Mouse (Mus musculus): ENCODE measurements around the gene Zfp740. TPM values are rescaled to one million over a fixed set of nuclear protein-coding genes. Genes with fewer than 3 reads are reported as not detected.
"Not testable (repeated sequence)": the region's sequence is repeated elsewhere in the genome, so short reads cannot be mapped to it uniquely, and the experiment has no call there.

Gene Zfp740
- polyA plus RNA-seq, 1 experiment, result 71.6 TPM

DNA sequence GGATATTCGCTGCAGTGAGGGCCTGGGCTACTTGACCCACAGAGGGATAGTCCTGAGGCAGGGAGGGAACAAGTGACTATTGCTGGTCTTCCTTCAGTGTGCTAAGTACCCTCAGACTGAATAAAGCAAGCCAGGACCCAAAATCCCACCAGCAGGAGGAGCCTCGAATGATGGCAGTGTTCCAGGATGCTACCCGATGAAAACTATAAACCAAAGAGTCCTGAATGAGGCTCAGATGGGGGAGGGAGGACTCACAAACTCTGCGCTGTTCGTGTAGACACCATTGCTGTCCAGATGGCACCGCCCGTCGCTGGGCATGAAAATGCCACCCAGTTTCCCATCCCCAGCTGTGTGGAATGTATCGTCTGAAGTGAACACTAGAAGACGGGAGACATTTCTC, 19.3 kb downstream of the Zfp740 start:
- Histone ChIP-seq H3K27ac (ENCODE audit: insufficient read depth, low read depth, low read length) (no peak overlapping the region), H3K4me3 (ENCODE audit: insufficient read depth, low read length) (no peak overlapping the region), H3K4me1 (ENCODE audit: control insufficient read depth, insufficient read depth, low read length) (peaks cover 3% of the 10 kb centered on the region)
- no peak for TF ChIP-seq CTCF (IDR thresholded peaks at IDR 0.05; ENCODE audit: low read depth, low read length)

DNA sequence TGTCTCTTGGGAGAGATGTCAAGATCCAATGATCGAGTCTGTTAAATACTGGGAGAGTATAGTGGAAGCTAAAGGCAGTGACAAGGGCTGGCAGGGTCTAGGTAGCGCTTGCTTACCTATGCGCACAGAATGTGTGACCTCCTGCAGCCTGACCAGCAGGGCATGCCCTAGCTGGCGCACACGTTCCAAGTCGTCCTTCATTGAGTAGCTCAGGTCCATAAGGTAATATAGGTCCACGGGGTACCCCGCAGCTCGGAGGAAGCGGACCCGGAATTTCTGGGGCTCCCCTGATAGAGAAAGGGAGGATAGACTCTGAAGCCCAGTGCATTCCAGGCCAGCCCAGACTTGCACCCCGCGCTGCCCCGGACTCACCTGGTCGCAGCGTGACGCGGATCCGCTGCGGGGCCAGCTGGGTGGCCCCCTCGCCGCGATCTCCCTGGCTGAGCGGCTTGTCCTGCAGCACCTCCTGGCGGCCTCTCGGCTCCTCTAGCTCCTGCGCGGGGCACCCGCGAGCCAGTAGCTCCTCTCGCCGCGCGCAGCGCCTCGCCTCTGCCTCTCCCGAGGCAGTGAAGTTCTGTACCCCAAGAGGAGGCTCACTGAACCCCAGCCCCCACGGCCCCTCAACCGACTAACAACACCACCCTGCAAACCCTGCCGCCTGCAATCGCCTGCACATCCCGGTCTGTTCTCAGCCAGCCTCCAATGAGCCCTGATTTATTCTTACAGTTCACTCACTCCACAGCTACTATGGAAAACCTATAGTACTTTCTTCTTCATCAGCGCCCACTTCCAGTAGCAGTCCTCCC, 21.3 kb downstream of the Zfp740 start:
- Histone ChIP-seq H3K27ac (ENCODE audit: insufficient read depth, low read depth, low read length) (no peak overlapping the region), H3K4me1 (ENCODE audit: control insufficient read depth, insufficient read depth, low read length) (peaks cover 3% of the 10 kb centered on the region)
- TF ChIP-seq POLR2A (IDR thresholded peaks at IDR 0.05; ENCODE audit: borderline replicate concordance, low read depth, low read length) (no peak), CTCF (IDR thresholded peaks at IDR 0.05; ENCODE audit: low read depth, low read length) (peak; percentile 44; the same call in 1 of the 2 replicates)

DNA sequence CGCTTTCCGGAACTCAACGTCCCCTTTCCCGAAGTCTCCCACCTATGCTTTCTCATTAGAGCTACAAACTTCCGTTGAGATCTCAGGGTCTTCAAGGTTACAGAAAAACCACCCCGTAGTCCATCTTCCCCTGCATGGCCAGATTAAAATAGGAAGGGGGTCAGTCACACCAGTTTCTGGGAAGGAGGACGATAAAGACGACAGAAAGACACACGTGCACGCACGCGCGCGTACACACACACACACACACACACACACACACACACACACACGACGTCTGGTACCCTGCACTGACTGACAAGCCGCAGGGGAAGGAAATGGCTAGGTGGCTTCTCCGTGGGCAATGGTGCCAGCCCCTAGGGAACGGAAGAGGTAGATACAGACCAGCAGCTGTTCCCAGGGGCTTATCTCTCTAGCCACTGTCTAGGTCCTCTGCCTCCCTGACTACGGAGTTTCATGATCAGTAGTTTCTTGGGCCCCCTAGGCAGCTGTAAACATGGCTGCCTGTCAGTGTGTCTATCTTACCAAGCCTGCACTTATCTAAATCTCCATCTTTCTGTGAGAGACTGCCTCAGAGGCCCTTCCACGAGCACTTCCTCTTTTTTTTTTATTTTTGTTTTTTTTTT, 22.1 kb downstream of the Zfp740 start:
- H3K4me3 ChIP-seq (ENCODE audit: insufficient read depth, low read length), result peak overlapping the region; percentile 44
- no peak overlapping the region for H3K27ac ChIP-seq (ENCODE audit: insufficient read depth, low read depth, low read length)
- H3K4me1 ChIP-seq (ENCODE audit: control insufficient read depth, insufficient read depth, low read length), result peaks cover 3% of the 10 kb centered on the region
- no peak for TF ChIP-seq POLR2A (IDR thresholded peaks at IDR 0.05; ENCODE audit: borderline replicate concordance, low read depth, low read length)
- no peak for TF ChIP-seq CTCF (IDR thresholded peaks at IDR 0.05; ENCODE audit: low read depth, low read length)

More for the DNA sequence above, 21.3 kb downstream of the Zfp740 start:
- H3K4me3 ChIP-seq (ENCODE audit: insufficient read depth, low read length), result peak overlapping the region; percentile 44

DNA sequence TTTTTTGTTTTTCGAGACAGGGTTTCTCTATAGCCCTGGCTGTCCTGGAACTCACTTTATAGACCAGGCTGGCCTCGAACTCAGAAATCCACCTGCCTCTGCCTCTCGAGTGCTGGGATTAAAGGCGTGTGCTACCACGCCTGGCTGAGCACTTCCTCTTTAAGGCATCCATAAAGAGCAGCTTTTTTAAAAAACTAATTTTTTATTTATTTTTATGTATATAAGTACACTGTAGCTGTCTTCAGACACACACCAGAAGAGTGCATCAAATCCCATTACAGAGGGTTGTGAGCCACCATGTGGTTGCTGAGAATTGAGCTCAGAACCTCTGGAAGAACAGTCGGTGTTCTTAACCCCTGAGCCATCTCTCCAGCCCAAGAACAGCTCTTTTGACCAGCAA, 22.6 kb downstream of the Zfp740 start:
- not testable (repeated sequence) for H3K4me1 ChIP-seq (ENCODE audit: control insufficient read depth, insufficient read depth, low read length); H3K4me3 ChIP-seq (ENCODE audit: insufficient read depth, low read length); H3K27ac ChIP-seq (ENCODE audit: insufficient read depth, low read depth, low read length)

DNA sequence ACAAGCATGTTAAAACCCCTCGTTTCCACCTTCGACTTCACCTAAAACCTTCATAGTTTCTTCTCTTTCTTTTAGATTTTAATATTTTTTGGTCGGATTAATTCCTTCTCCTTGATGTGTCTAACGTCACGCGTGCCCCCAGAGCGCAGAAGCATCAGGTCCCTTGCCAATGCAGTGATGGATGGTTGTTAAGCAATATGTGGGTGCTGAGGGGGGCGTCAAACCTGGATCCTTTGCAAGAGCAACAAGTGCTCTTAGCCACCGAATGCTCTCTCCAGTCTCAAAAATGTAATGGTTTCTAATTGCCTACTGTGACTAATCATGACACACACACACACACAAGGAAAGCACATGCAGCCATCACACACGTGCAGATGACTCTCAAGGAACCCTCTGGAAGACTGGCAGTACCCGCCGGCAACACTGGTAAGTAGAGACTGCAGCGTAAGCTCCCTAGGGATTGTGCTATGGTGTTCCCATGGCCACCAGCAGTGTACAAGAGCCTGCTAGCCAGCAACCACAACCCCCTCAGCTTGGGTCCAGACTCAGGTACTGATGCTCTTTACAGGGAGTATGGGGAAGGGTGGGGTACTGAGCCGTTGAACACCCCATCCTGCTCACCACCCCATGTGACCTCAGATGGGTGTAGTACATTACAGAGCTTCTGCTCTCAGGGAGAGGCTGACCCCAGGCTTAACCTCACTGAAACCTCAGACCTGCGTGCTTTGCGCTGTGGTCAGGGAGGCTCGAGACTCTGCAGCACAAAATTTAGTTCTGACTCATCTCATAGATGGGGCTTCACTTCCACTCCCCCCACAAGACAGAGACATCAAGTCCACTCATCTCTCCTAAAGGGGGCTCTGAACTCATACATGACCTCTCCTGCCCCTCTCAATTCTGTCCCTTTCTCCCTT, 27.6 kb downstream of the Zfp740 start:
- TF ChIP-seq POLR2A (IDR thresholded peaks at IDR 0.05; ENCODE audit: borderline replicate concordance, low read depth, low read length), result no peak
- TF ChIP-seq CTCF (IDR thresholded peaks at IDR 0.05; ENCODE audit: low read depth, low read length), result no peak
- Histone ChIP-seq H3K4me3 (ENCODE audit: insufficient read depth, low read length) (no peak overlapping the region), H3K4me1 (ENCODE audit: control insufficient read depth, insufficient read depth, low read length) (peaks cover 38% of the 10 kb centered on the region), H3K27ac (ENCODE audit: insufficient read depth, low read depth, low read length) (no peak overlapping the region)

DNA sequence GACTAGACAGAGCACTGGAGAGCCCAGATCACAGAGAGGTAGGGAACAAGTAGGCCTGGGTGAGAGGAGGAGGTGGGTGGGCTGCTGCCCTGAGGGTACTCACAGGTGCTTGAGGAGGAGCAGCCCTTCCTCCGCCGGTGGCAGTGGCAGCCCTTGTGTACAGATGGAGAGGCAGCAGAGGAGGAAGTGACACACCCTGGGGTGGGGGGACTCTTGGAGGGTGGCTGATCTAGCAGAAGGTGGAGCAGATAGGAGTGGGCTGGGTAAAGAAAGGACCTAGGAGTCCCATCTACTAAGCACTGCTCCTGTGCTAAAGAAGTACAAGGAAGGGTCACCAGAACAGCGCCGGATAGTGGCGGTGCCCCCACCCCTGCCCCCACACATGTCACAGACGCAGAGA, 28.7 kb downstream of the Zfp740 start, which contains the start of gene Itgb7:
Itgb7 (minus strand) TSS at position 197 of the 400 bp plus-strand sequence.
- Histone ChIP-seq H3K27ac (ENCODE audit: insufficient read depth, low read depth, low read length) (no peak within 1 kb of the TSS), H3K4me3 (ENCODE audit: insufficient read depth, low read length) (no peak within 1 kb of the TSS), H3K4me1 (ENCODE audit: control insufficient read depth, insufficient read depth, low read length) (peaks cover 38% of the 10 kb centered on the region)
- no peak for TF ChIP-seq CTCF (IDR thresholded peaks at IDR 0.05; ENCODE audit: low read depth, low read length)

DNA sequence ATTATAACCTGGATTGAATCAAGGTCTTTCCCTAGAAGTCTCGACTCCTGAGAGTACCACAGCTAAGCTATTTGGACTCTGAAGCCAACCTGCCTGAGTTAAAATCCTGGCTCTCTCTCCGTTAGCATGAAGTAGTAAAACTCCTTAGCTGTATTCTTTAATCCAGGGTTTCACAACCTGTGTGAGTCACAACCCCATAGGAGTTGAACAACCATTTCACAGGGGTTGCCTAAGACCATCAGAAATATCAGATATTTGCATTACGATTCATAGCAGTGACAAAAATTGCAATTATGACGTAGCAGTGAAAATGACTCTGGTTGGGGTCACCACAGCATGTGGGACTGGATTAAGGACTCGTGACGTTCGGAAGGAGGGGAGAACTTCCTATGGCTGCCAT, 29.7 kb downstream of the Zfp740 start:
- TF ChIP-seq POLR2A (IDR thresholded peaks at IDR 0.05; ENCODE audit: borderline replicate concordance, low read depth, low read length), result no peak
- TF ChIP-seq CTCF (IDR thresholded peaks at IDR 0.05; ENCODE audit: low read depth, low read length), result no peak
- H3K4me1 ChIP-seq (ENCODE audit: control insufficient read depth, insufficient read depth, low read length), result peaks cover 38% of the 10 kb centered on the region
- H3K4me3 ChIP-seq (ENCODE audit: insufficient read depth, low read length), result no peak overlapping the region
- no peak overlapping the region for H3K27ac ChIP-seq (ENCODE audit: insufficient read depth, low read depth, low read length)

DNA sequence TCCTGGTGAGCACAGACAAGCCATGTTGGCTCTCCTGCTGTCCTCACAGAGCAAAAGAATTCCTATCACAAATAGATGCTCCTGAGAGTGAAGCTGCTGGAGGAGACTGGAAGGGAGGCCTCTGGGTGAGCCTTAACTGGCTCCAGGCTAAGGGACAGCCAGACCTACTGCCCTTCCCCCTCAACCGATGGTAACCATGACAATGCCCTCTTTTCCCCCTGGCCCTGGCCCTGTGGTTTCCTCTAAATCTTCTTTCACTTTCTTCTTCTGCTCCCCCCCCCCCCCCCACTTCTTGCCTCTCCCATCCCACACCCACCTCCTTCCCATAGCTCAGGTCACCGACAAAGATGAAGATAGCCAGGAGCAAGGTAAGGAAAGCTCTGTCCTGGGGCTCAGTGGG, 30.8 kb downstream of the Zfp740 start:
- Histone ChIP-seq H3K27ac (ENCODE audit: insufficient read depth, low read depth, low read length) (no peak overlapping the region), H3K4me3 (ENCODE audit: insufficient read depth, low read length) (no peak overlapping the region), H3K4me1 (ENCODE audit: control insufficient read depth, insufficient read depth, low read length) (peaks cover 38% of the 10 kb centered on the region)
- TF ChIP-seq CTCF (IDR thresholded peaks at IDR 0.05; ENCODE audit: low read depth, low read length), result no peak
- no peak for TF ChIP-seq POLR2A (IDR thresholded peaks at IDR 0.05; ENCODE audit: borderline replicate concordance, low read depth, low read length)

DNA sequence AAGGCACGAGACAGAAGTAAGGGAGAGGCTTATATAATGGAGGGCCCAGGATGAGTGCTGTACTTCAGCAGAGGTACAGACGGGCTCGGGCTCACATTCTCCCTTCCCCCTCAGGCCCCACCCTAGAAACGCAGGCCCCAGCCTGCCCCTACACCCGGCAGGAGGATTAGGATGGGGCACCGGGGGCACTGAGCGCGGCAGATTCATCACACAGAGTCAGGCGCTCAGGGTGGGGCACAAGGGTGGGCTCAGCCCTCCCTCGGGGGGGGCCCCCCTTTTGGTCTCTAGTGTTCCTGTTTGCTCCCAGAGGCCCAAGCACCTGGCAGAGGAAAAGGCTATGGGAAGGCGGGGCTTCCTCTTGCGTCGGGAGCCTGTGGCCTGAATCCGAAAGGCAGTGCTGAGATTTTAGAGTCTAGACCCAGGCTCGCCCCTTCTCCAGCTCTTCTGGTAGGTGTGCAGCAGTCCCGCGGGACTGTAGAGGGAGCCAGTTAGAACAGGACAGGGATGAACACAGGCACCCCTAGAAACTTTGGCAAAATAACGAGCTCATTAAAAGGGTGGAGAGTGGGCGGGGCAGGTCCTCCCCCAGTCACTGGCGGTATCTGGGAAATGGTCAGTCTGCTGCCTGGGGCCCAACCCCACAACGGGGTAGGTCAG, 32.5 kb downstream of the Zfp740 start:
- Histone ChIP-seq H3K27ac (ENCODE audit: insufficient read depth, low read depth, low read length) (no peak overlapping the region), H3K4me3 (ENCODE audit: insufficient read depth, low read length) (no peak overlapping the region), H3K4me1 (ENCODE audit: control insufficient read depth, insufficient read depth, low read length) (peaks cover 38% of the 10 kb centered on the region)
- TF ChIP-seq CTCF (IDR thresholded peaks at IDR 0.05; ENCODE audit: low read depth, low read length), result no peak
- no peak for TF ChIP-seq POLR2A (IDR thresholded peaks at IDR 0.05; ENCODE audit: borderline replicate concordance, low read depth, low read length)
